Mouse (Mus musculus): Measurements from ENCODE around the gene Hsd17b11.

GRCm38 (mm10) chr5:104023289-104024020 is 1.7 kb upstream of the Hsd17b11 start:
- TF ChIP-seq TAL1 (IDR thresholded peaks at IDR 0.05; ENCODE audit: low read length) (no peak), GATA1 (IDR thresholded peaks at IDR 0.05; ENCODE audit: low read length) (no peak)
